In the genomic region with DNA sequence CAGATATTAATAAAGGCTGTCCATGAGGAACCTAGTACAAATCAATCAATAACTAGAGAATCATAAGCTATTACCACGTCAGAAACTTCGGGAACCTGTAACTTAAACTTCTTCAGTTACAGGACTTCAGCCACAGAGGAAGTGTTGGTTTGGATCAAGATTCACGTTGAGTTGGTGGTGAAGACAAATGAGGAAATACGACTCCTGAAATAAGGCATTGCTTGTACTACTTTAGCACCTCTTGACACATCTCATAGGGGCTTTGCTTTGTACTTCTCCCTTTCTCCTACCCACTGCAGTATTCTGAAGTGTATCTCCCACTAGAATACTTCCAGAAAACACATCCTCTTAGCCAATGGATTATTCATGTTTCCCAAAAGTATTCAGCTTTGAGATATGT, we compare ENCODE assay signal across 39 mouse cellular contexts. TPM values are rescaled to one million over a fixed set of nuclear protein-coding genes. Genes with fewer than 3 reads are reported as not detected.
"Had no signal": no experiment of that assay in that cellular context is flagged by ENCODE, and none has a peak within 500 bp of the region (broad histone marks: within the 10 kb centered on the region; RNA-seq: fewer than 3 reads in every experiment).

No protein-coding gene starts in this region.

RNA-seq across cellular contexts. Expression of a gene that starts 0.4 kb away (rescaled TPM):
- total RNA-seq: left cerebral cortex, adult 8-10 months; left cerebral cortex, postnatal 10 days; left cerebral cortex, postnatal 14 days; left cerebral cortex, postnatal 25 days; left cerebral cortex, postnatal 36 days; left cerebral cortex, postnatal 4 days; liver, adult 2 months; megakaryocyte-erythroid progenitor cell, adult 5-6 weeks; midbrain, postnatal 0 days had no signal
- polyA plus RNA-seq: limb, embryonic 10.5 days; limb, embryonic 11.5 days; limb, embryonic 12.5 days; limb, embryonic 13.5 days; limb, embryonic 14.5 days; limb, embryonic 15.5 days; liver, adult 2 months; liver, embryonic 11.5 days; liver, embryonic 12.5 days; liver, embryonic 13.5 days; liver, embryonic 14.5 days; liver, embryonic 15.5 days; liver, embryonic 16.5 days; liver, postnatal 0 days; lung, embryonic 14.5 days; lung, embryonic 15.5 days; lung, embryonic 16.5 days; lung, postnatal 0 days; macrophage; midbrain, embryonic 10.5 days; midbrain, embryonic 11.5 days; midbrain, embryonic 12.5 days; midbrain, embryonic 13.5 days; midbrain, embryonic 14.5 days; midbrain, embryonic 15.5 days; midbrain, embryonic 16.5 days; midbrain, postnatal 0 days; myocyte; neural tube, embryonic 11.5 days; neural tube, embryonic 12.5 days; neural tube, embryonic 13.5 days had no signal

RNA-seq across cellular contexts. Expression of a gene that starts 8.9 kb away (rescaled TPM):
- total RNA-seq: left cerebral cortex, adult 8-10 months; left cerebral cortex, postnatal 10 days; left cerebral cortex, postnatal 14 days; left cerebral cortex, postnatal 25 days; left cerebral cortex, postnatal 36 days; left cerebral cortex, postnatal 4 days; liver, adult 2 months; megakaryocyte-erythroid progenitor cell, adult 5-6 weeks; midbrain, postnatal 0 days had no signal
- polyA plus RNA-seq: limb, embryonic 10.5 days; limb, embryonic 11.5 days; limb, embryonic 12.5 days; limb, embryonic 14.5 days; liver, adult 2 months; lung, embryonic 14.5 days; lung, embryonic 15.5 days; lung, embryonic 16.5 days; lung, postnatal 0 days; midbrain, embryonic 10.5 days; midbrain, embryonic 11.5 days; midbrain, embryonic 12.5 days; midbrain, embryonic 13.5 days; midbrain, embryonic 14.5 days; midbrain, embryonic 15.5 days; midbrain, embryonic 16.5 days; midbrain, postnatal 0 days; myocyte; neural tube, embryonic 11.5 days; neural tube, embryonic 12.5 days; neural tube, embryonic 13.5 days had no signal

RNA-seq across cellular contexts. Expression of a gene that starts 17.0 kb away (rescaled TPM):
- total RNA-seq: left cerebral cortex, adult 8-10 months; left cerebral cortex, postnatal 10 days; left cerebral cortex, postnatal 14 days; left cerebral cortex, postnatal 25 days; left cerebral cortex, postnatal 36 days; left cerebral cortex, postnatal 4 days; liver, adult 2 months; megakaryocyte-erythroid progenitor cell, adult 5-6 weeks; midbrain, postnatal 0 days had no signal
- polyA plus RNA-seq: limb, embryonic 10.5 days; limb, embryonic 11.5 days; limb, embryonic 12.5 days; limb, embryonic 13.5 days; limb, embryonic 14.5 days; limb, embryonic 15.5 days; liver, adult 2 months; liver, embryonic 11.5 days; liver, embryonic 12.5 days; liver, embryonic 13.5 days; liver, embryonic 14.5 days; liver, embryonic 15.5 days; liver, embryonic 16.5 days; liver, postnatal 0 days; lung, adult 2 months; lung, embryonic 14.5 days; lung, embryonic 15.5 days; lung, embryonic 16.5 days; lung, postnatal 0 days; macrophage; midbrain, embryonic 10.5 days; midbrain, embryonic 11.5 days; midbrain, embryonic 12.5 days; midbrain, embryonic 13.5 days; midbrain, embryonic 14.5 days; midbrain, embryonic 15.5 days; midbrain, embryonic 16.5 days; midbrain, postnatal 0 days; myocyte; neural tube, embryonic 11.5 days; neural tube, embryonic 12.5 days; neural tube, embryonic 13.5 days had no signal

RNA-seq across cellular contexts. Expression of a gene that starts 17.7 kb away (rescaled TPM):
- total RNA-seq: left cerebral cortex, adult 8-10 months; left cerebral cortex, postnatal 10 days; left cerebral cortex, postnatal 14 days; left cerebral cortex, postnatal 25 days; left cerebral cortex, postnatal 36 days; left cerebral cortex, postnatal 4 days had no signal
- polyA plus RNA-seq: limb, embryonic 10.5 days; limb, embryonic 11.5 days; midbrain, embryonic 10.5 days; midbrain, embryonic 11.5 days; midbrain, embryonic 13.5 days; midbrain, embryonic 16.5 days; midbrain, postnatal 0 days; neural tube, embryonic 11.5 days; neural tube, embryonic 12.5 days; neural tube, embryonic 13.5 days had no signal

RNA-seq across cellular contexts. Expression of a gene that starts 34.8 kb away (rescaled TPM):
- total RNA-seq: left cerebral cortex, adult 8-10 months; left cerebral cortex, postnatal 10 days; left cerebral cortex, postnatal 14 days; left cerebral cortex, postnatal 25 days; left cerebral cortex, postnatal 36 days; left cerebral cortex, postnatal 4 days; liver, adult 2 months; megakaryocyte-erythroid progenitor cell, adult 5-6 weeks; midbrain, postnatal 0 days had no signal
- polyA plus RNA-seq: limb, embryonic 10.5 days; limb, embryonic 11.5 days; limb, embryonic 12.5 days; limb, embryonic 13.5 days; limb, embryonic 14.5 days; limb, embryonic 15.5 days; liver, adult 2 months; liver, embryonic 11.5 days; liver, embryonic 12.5 days; liver, embryonic 13.5 days; liver, embryonic 14.5 days; liver, embryonic 15.5 days; liver, embryonic 16.5 days; liver, postnatal 0 days; lung, adult 2 months; lung, embryonic 14.5 days; lung, embryonic 15.5 days; lung, embryonic 16.5 days; lung, postnatal 0 days; macrophage; midbrain, embryonic 10.5 days; midbrain, embryonic 11.5 days; midbrain, embryonic 12.5 days; midbrain, embryonic 13.5 days; midbrain, embryonic 14.5 days; midbrain, embryonic 15.5 days; midbrain, embryonic 16.5 days; myocyte; neural tube, embryonic 11.5 days; neural tube, embryonic 12.5 days; neural tube, embryonic 13.5 days had no signal
